Mouse (Mus musculus): ENCODE data around the gene Fgfr2. TPM values are rescaled to one million over a fixed set of nuclear protein-coding genes. Genes with fewer than 3 reads are reported as not detected.

The Fgfr2 gene
- polyA plus RNA-seq, 1 experiment from 2014 or later = 24.9 TPM

DNA sequence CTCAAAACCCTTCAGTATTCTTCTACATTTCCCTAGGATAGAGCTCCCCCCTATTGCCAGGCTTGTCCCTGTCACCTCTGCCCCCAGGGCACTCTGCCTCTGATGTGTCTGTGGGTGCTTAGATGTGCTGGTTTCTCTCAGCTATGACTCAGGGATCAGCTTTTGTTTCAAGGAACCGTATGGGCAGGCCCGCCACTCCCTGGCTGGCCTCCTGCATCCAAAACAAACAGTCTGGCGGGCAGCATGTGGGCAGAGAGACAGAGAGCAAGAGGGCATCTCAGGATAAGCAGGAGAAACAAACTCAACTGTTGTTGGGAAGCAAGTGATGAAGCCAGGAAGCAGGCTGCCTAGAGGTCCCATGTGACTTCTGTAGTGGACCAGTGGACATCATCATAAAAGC, 2267.5 kb downstream of the Fgfr2 start:
- no peaks in the 10 kb centered on the region for H3K36me3 ChIP-seq (ENCODE audit: control insufficient read depth, insufficient read depth, low read length)
- H3K27ac ChIP-seq (ENCODE audit: low read depth, low read length) = no peak overlapping the region
- 31% methylated on average over 3 of the region's 3 CpGs for WGBS (ENCODE audit: insufficient replicate concordance)
- no peaks in the 10 kb centered on the region for H3K27me3 ChIP-seq (ENCODE audit: control insufficient read depth, insufficient read depth, low read length)
- H3K9ac ChIP-seq (ENCODE audit: low read depth, low read length) = no peak overlapping the region
- H3K4me2 ChIP-seq = no peak overlapping the region
- H3K4me3 ChIP-seq (ENCODE audit: low read depth, low read length) = no peak overlapping the region
- H3K9me3 ChIP-seq (replicated peaks; ENCODE audit: control insufficient read depth, low read length) = no peaks in the 10 kb centered on the region
- no peaks in the 10 kb centered on the region for H3K4me1 ChIP-seq (ENCODE audit: control insufficient read depth, insufficient read depth, low read length)
- no peak for ATAC-seq (replicated peaks; ENCODE audit: insufficient number of reproducible peaks, low FRiP score, low TSS enrichment)

DNA sequence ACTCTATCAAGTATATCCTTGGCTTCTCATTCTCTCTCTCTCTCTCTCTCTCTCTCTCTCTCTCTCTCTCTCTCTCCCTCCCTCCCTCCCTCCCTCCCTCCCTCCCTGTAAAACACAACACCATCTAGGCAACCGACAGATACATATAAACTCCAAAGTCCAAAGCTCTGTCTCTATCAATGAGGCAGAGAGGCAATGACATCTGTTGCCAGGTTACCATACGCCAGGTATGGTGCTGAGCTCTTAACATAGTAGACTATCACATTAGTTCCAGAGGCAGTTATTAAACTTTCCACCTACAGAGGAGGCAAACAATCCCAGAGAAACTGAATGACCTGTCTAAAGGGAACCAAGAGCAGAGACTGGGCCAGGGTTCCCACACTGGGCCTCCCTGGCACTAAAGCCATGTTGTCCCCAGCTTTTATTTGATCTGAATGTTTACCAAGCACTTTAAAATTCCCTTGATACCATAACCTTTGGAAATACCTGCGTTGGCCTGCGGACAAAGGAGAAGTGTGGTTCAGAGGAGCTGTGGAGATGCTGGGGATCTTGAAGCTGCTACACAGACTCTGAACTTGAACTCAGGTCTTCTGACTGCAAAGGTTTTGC, 2268.4 kb downstream of the Fgfr2 start:
- ATAC-seq (replicated peaks; ENCODE audit: insufficient number of reproducible peaks, low FRiP score, low TSS enrichment) = no peak

GRCm38 (mm10) chr7:130847164-130847718, 2275.9 kb downstream of the Fgfr2 start:
- H3K27me3 ChIP-seq (ENCODE audit: control insufficient read depth, insufficient read depth, low read length) = no peaks in the 10 kb centered on the region
- no peak overlapping the region for H3K4me2 ChIP-seq
- H3K9me3 ChIP-seq (replicated peaks; ENCODE audit: control insufficient read depth, low read length) = no peaks in the 10 kb centered on the region
- 84% methylated on average over 17 of the region's 17 CpGs for WGBS (ENCODE audit: insufficient replicate concordance)
- no peak overlapping the region for H3K9ac ChIP-seq (ENCODE audit: low read depth, low read length)
- no peak for ATAC-seq (replicated peaks; ENCODE audit: insufficient number of reproducible peaks, low FRiP score, low TSS enrichment)
- no peak overlapping the region for H3K27ac ChIP-seq (ENCODE audit: low read depth, low read length)
- no peaks in the 10 kb centered on the region for H3K36me3 ChIP-seq (ENCODE audit: control insufficient read depth, insufficient read depth, low read length)
- H3K4me1 ChIP-seq (ENCODE audit: control insufficient read depth, insufficient read depth, low read length) = peaks cover 6% of the 10 kb centered on the region
- H3K4me3 ChIP-seq (ENCODE audit: low read depth, low read length) = no peak overlapping the region

More for the DNA sequence above, 2268.4 kb downstream of the Fgfr2 start:
- H3K27me3 ChIP-seq (ENCODE audit: control insufficient read depth, insufficient read depth, low read length) = no peaks in the 10 kb centered on the region
- WGBS (ENCODE audit: insufficient replicate concordance) = 70% methylated on average over 4 of the region's 4 CpGs
- no peak overlapping the region for H3K4me2 ChIP-seq
- H3K36me3 ChIP-seq (ENCODE audit: control insufficient read depth, insufficient read depth, low read length) = no peaks in the 10 kb centered on the region
- H3K27ac ChIP-seq (ENCODE audit: low read depth, low read length) = no peak overlapping the region
- H3K4me1 ChIP-seq (ENCODE audit: control insufficient read depth, insufficient read depth, low read length) = no peaks in the 10 kb centered on the region
- H3K9me3 ChIP-seq (replicated peaks; ENCODE audit: control insufficient read depth, low read length) = no peaks in the 10 kb centered on the region
- no peak overlapping the region for H3K9ac ChIP-seq (ENCODE audit: low read depth, low read length)
- H3K4me3 ChIP-seq (ENCODE audit: low read depth, low read length) = no peak overlapping the region

DNA sequence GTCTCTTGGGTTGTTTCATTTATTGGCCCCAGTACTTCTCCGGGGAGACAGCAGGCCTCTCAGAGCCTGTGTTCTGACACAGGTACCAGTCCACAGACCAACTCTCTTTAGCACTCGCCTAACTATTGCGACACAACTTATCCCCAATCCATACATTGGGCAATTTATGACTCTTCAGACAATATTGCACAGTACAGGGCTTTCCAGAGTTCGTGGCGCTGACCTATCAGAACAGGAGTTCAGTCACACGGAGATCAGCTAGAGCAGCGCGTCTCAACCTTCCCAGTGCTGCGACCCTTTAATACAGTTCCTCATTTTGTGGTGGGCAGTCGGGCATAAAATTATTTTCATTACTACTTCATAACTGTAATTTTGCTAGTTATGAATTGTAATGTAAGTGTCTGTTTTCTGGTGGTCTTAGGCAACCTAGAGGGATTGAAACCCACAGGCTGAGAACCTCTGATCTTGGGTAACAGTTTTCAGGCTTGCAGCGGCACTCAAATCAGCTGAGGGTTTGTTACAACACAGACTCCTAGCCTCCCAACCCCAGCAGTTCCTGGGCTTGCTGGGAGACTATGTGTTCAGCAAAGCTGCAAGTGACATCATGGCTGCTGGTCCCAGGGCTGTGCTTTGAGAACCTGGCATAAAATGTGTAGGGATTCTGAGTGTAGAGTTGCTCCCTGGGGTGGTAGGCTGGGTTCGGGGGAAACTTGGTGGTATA, 2283.6 kb downstream of the Fgfr2 start:
- no peaks in the 10 kb centered on the region for H3K27me3 ChIP-seq (ENCODE audit: control insufficient read depth, insufficient read depth, low read length)
- no peak overlapping the region for H3K9ac ChIP-seq (ENCODE audit: low read depth, low read length)
- ATAC-seq (replicated peaks; ENCODE audit: insufficient number of reproducible peaks, low FRiP score, low TSS enrichment) = no peak
- H3K4me2 ChIP-seq = no peak overlapping the region
- peaks cover 20% of the 10 kb centered on the region for H3K4me1 ChIP-seq (ENCODE audit: control insufficient read depth, insufficient read depth, low read length)
- H3K9me3 ChIP-seq (replicated peaks; ENCODE audit: control insufficient read depth, low read length) = no peaks in the 10 kb centered on the region
- H3K27ac ChIP-seq (ENCODE audit: low read depth, low read length) = no peak overlapping the region
- no peak overlapping the region for H3K4me3 ChIP-seq (ENCODE audit: low read depth, low read length)
- H3K36me3 ChIP-seq (ENCODE audit: control insufficient read depth, insufficient read depth, low read length) = no peaks in the 10 kb centered on the region
- 87% methylated on average over 12 of the region's 12 CpGs for WGBS (ENCODE audit: insufficient replicate concordance)

GRCm38 (mm10) chr7:130838658-130839025, 2284.5 kb downstream of the Fgfr2 start:
- Histone ChIP-seq H3K4me2 (no peak overlapping the region), H3K4me3 (ENCODE audit: low read depth, low read length) (no peak overlapping the region), H3K9me3 (replicated peaks; ENCODE audit: control insufficient read depth, low read length) (no peaks in the 10 kb centered on the region), H3K27ac (ENCODE audit: low read depth, low read length) (no peak overlapping the region), H3K9ac (ENCODE audit: low read depth, low read length) (no peak overlapping the region), H3K27me3 (ENCODE audit: control insufficient read depth, insufficient read depth, low read length) (no peaks in the 10 kb centered on the region; the same call in 1 of the 2 replicates), H3K4me1 (ENCODE audit: control insufficient read depth, insufficient read depth, low read length) (peaks cover 20% of the 10 kb centered on the region), H3K36me3 (ENCODE audit: control insufficient read depth, insufficient read depth, low read length) (no peaks in the 10 kb centered on the region)
- no peak for ATAC-seq (replicated peaks; ENCODE audit: insufficient number of reproducible peaks, low FRiP score, low TSS enrichment)
- WGBS (ENCODE audit: insufficient replicate concordance) = 76% methylated on average over 3 of the region's 3 CpGs

DNA sequence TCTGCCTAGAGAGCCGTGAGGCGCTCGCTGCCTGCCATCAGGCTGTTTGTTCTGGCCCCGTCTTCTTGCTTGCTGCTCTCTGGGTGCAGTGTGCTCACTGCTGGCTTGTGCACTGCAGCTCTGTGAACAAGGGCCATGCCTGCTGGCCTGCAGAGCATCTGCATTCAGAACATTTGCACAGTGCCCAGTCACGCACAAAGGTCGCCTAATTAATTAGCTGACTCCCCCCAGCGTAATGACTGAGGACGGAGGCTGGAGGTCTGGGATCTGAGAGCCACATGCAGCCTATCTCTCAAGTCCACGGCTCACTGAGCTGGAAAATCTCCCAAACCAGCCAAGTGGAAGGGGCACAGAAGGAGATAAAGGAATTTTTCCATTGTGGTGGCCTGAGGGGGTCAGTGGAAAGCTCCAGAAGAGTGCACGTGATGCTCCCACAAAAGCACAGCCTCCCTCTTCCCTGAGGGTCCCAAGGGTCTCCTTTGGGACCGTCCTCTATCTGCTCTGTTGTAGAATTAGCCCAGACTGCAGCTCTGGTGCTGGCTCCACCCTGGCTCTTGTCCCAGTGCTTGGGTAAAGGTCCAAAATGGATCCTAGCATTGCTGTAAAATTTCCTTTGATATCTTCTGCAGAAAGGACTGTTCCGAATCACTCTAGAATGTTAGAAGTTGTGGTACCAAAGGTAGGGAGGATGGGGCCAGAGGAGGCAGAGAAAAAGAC, 2285.1 kb downstream of the Fgfr2 start:
- Histone ChIP-seq H3K4me3 (ENCODE audit: low read depth, low read length) (no peak overlapping the region), H3K9ac (ENCODE audit: low read depth, low read length) (no peak overlapping the region), H3K36me3 (ENCODE audit: control insufficient read depth, insufficient read depth, low read length) (no peaks in the 10 kb centered on the region), H3K4me2 (no peak overlapping the region), H3K27me3 (ENCODE audit: control insufficient read depth, insufficient read depth, low read length) (peaks cover 2% of the 10 kb centered on the region; the same call in 1 of the 2 replicates), H3K27ac (ENCODE audit: low read depth, low read length) (no peak overlapping the region), H3K9me3 (replicated peaks; ENCODE audit: control insufficient read depth, low read length) (no peaks in the 10 kb centered on the region), H3K4me1 (ENCODE audit: control insufficient read depth, insufficient read depth, low read length) (peaks cover 20% of the 10 kb centered on the region)
- ATAC-seq (replicated peaks; ENCODE audit: insufficient number of reproducible peaks, low FRiP score, low TSS enrichment) = no peak
- WGBS (ENCODE audit: insufficient replicate concordance) = 41% methylated on average over 12 of the region's 12 CpGs

- WGBS (ENCODE audit: insufficient replicate concordance) = 77% methylated on average over 9 of the region's 9 CpGs
- no peaks in the 10 kb centered on the region for H3K9me3 ChIP-seq (replicated peaks; ENCODE audit: control insufficient read depth, low read length)
Measured at GRCm38 (mm10) chr7:130836066-130836465, 2287.1 kb downstream of the Fgfr2 start.

DNA sequence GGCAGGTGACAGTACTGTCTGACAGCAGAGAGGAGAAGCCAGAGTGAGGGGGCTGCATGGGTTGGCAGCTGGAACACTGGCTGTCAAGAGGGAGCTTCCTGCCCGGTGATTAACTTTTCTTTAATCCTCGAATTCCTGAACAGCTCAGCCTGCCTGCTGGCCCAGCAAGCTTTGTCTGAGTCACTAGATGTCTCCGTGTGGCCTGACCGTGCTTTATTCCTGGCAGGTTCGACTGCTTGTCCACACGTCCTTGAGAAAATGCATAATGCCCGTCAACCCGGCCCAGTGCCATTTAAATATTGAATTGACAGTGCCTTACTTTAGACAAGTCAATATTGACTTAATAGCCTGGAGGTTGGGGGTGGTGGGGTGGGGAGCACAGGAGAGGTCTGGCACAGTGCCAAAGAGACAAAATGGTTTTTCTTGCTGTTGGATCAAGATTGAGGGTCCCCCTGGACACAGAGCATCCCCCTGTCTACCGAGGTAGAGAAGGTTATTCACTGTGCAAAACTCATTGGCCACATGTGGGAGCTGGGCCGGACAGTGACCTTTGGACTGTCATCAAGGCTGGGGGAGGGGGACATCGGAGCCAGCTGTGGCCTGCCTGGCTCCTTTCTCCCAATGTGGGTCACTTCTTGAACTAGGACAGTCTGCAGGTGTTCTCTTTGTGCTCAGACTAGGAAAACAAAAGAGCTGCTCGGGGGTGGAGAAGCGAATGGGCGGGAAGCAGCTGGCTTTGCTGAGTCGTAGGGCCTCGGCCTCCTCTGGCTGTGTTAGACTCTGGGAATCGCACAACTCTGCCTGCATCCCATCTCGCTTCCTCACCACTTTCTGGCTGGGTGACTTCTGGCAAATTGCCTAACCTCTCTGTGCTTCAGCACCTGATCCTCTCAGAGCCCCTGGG, 2287.9 kb downstream of the Fgfr2 start:
- Histone ChIP-seq H3K9ac (ENCODE audit: low read depth, low read length) (0 out of 2 replicates have a peak overlapping the region, but pooled peaks have one; percentile 23), H3K4me1 (ENCODE audit: control insufficient read depth, insufficient read depth, low read length) (peaks cover 20% of the 10 kb centered on the region), H3K4me3 (ENCODE audit: low read depth, low read length) (no peak overlapping the region), H3K4me2 (no peak overlapping the region), H3K27me3 (ENCODE audit: control insufficient read depth, insufficient read depth, low read length) (peaks cover 2% of the 10 kb centered on the region; the same call in 1 of the 2 replicates), H3K27ac (ENCODE audit: low read depth, low read length) (no peak overlapping the region), H3K9me3 (replicated peaks; ENCODE audit: control insufficient read depth, low read length) (no peaks in the 10 kb centered on the region), H3K36me3 (ENCODE audit: control insufficient read depth, insufficient read depth, low read length) (no peaks in the 10 kb centered on the region)
- ATAC-seq (replicated peaks; ENCODE audit: insufficient number of reproducible peaks, low FRiP score, low TSS enrichment) = no peak
- WGBS (ENCODE audit: insufficient replicate concordance) = 27% methylated on average over 18 of the region's 18 CpGs

More at GRCm38 (mm10) chr7:130836066-130836465, 2287.1 kb downstream of the Fgfr2 start:
- Histone ChIP-seq H3K4me2 (no peak overlapping the region), H3K9ac (ENCODE audit: low read depth, low read length) (no peak overlapping the region), H3K27me3 (ENCODE audit: control insufficient read depth, insufficient read depth, low read length) (peaks cover 2% of the 10 kb centered on the region; the same call in 1 of the 2 replicates), H3K27ac (ENCODE audit: low read depth, low read length) (no peak overlapping the region), H3K36me3 (ENCODE audit: control insufficient read depth, insufficient read depth, low read length) (no peaks in the 10 kb centered on the region), H3K4me3 (ENCODE audit: low read depth, low read length) (no peak overlapping the region), H3K4me1 (ENCODE audit: control insufficient read depth, insufficient read depth, low read length) (peaks cover 20% of the 10 kb centered on the region)
- no peak for ATAC-seq (replicated peaks; ENCODE audit: insufficient number of reproducible peaks, low FRiP score, low TSS enrichment)

Data from heart, embryonic 11.5 days (tissue).